Mouse (Mus musculus) hindbrain, embryonic 16.5 days (tissue): ENCODE measurements around the gene Grxcr1. TPM values are rescaled to one million over a fixed set of nuclear protein-coding genes. Genes with fewer than 3 reads are reported as not detected.

Experiments used
- ATAC-seq: fragments of 200-750 bp; cut with Nextera tagmentation; 2 replicates; pipeline ENCODE4 v1.8.0; 2017; ENCODE audit warnings: moderate TSS enrichment, moderate library complexity
- H3K27ac ChIP-seq: fragments of 300-500 bp; sonication (generic); 2 replicates; pipeline ENCODE4 v1.5.1; 2014; ENCODE audit warnings: low read depth, mild to moderate bottlenecking, control low read depth, low read length, moderate library complexity
- H3K27me3 ChIP-seq: fragments of 300-500 bp; sonication (generic); replicated peaks from 2 replicates; pipeline ENCODE4 v1.6.1; 2014; ENCODE audit warnings: low read length; ENCODE audit not compliant: control insufficient read depth, insufficient read depth
- H3K36me3 ChIP-seq: fragments of 300-500 bp; sonication (generic); 2 replicates; pipeline ENCODE4 v1.6.1; 2014; ENCODE audit warnings: mild to moderate bottlenecking, low read length, moderate library complexity, mixed read lengths; ENCODE audit not compliant: control insufficient read depth, insufficient read depth
- H3K4me1 ChIP-seq: fragments of 300-500 bp; sonication (generic); 2 replicates; pipeline ENCODE4 v1.6.1; 2014; ENCODE audit warnings: low read depth, low read length; ENCODE audit not compliant: control insufficient read depth, insufficient read depth
- H3K4me2 ChIP-seq: fragments of 300-500 bp; sonication (generic); 2 replicates; pipeline ENCODE4 v1.6.1; 2014; ENCODE audit warnings: mild to moderate bottlenecking, low read length, control low read depth, moderate library complexity
- H3K4me3 ChIP-seq: fragments of 300-500 bp; sonication (generic); 2 replicates; pipeline ENCODE4 v1.5.1; 2014; ENCODE audit warnings: mild to moderate bottlenecking, low read length, control low read depth, moderate library complexity
- H3K9ac ChIP-seq: fragments of 300-500 bp; sonication (generic); 2 replicates; pipeline ENCODE4 v1.6.1; 2014; ENCODE audit warnings: low read depth, mild to moderate bottlenecking, control low read depth, low read length, moderate library complexity
- H3K9me3 ChIP-seq: fragments of 300-500 bp; sonication (generic); 2 replicates; pipeline ENCODE4 v1.6.1; 2014; ENCODE audit warnings: mild to moderate bottlenecking, low read length, moderate library complexity; ENCODE audit not compliant: control insufficient read depth
- WGBS: fragments of 180-500 bp; shearing (Covaris S2); extraction: QIAGEN DNeasy Blood & Tissue Kit; methylation state at CpG from one replicate; pipeline ENCODE4 v1.1.7; 2014; 5-methylcytosine and 5-hydroxymethylcytosine counted together
- polyA plus RNA-seq: library from polyadenylated mRNA; unstranded; fragments of >200 nt; fragmentation: Nextera tagmentation; extraction: Ambion mirVana; gene quantifications from 2 replicates; pipeline ENCODE4 v1.2.1, GENCODE M21; 2015

Gene Grxcr1
- not detected in 2 replicates for polyA plus RNA-seq

GRCm38 (mm10) chr5:68031744-68032143 lies at the start of gene Grxcr1:
Gene Grxcr1 (plus strand): TSS chr5:68031835.
- H3K9me3 ChIP-seq, result no peaks in the 10 kb centered on the region
- no peak for ATAC-seq
- no peak within 1 kb of the TSS for H3K4me2 ChIP-seq
- no peaks in the 10 kb centered on the region for H3K27me3 ChIP-seq
- H3K9ac ChIP-seq, result no peak within 1 kb of the TSS
- H3K4me3 ChIP-seq, result no peak within 1 kb of the TSS
- 79% methylated on average over 6 of the region's 6 CpGs for WGBS
- H3K27ac ChIP-seq, result no peak within 1 kb of the TSS
- no peaks in the 10 kb centered on the region for H3K36me3 ChIP-seq
- no peaks in the 10 kb centered on the region for H3K4me1 ChIP-seq

DNA sequence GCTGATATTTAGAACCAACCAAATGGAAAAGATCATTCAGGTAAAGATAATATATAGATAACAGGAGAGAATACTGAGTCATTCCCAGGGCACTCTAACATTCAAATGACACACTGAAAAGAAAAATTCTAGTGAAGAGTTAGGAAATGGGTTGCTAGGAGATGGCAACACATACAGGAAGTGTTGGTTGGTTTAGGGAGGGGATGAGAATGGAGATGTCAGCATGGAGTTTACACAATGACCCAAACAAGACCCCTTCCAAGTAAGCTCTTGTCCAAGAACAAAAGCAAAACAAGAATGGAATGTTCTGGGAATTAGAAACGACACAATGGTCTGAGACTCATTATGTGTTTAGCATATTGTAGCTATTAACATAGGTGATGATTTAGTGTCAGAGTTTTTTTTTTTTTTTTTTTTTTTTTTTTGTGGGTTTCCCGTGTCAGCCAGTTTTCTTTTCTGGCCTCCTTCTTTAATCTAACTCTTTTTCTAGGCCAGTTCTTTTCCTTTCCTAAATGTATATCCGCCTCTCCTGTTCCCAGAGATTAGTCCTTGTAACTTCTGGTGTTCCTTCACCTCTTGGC lies 49.6 kb upstream of the Grxcr1 start:
- Histone ChIP-seq H3K9ac (no peak overlapping the region), H3K4me2 (no peak overlapping the region), H3K4me3 (no peak overlapping the region), H3K27ac (no peak overlapping the region), H3K36me3 (no peaks in the 10 kb centered on the region), H3K9me3 (no peaks in the 10 kb centered on the region), H3K27me3 (no peaks in the 10 kb centered on the region; the same call in 1 of the 2 replicates), H3K4me1 (no peaks in the 10 kb centered on the region)
- WGBS, result 34% methylated on average over 3 of the region's 3 CpGs
- no peak for ATAC-seq

DNA sequence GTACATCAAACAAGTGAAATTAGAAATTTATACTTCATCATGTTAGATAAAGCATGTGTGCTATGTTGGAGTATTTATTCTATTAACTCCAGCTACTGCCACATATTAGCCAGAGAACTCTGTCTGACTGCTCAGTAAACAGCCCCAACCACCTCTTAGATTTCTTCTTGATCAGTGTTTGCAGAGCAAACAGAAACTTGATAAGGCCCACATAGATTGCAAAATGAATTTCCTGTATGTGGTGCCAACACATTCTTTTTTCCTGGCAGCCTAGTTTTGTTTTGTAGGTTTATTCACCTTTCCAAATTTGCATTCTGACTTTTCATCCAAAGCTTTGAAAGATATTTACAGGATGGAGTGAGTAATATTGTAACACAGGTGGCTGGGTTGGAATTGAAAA lies 41.2 kb upstream of the Grxcr1 start:
- no peak overlapping the region for H3K27ac ChIP-seq
- H3K4me2 ChIP-seq, result no peak overlapping the region
- H3K4me1 ChIP-seq, result no peaks in the 10 kb centered on the region
- H3K27me3 ChIP-seq, result no peaks in the 10 kb centered on the region
- no peaks in the 10 kb centered on the region for H3K36me3 ChIP-seq
- no peak overlapping the region for H3K9ac ChIP-seq
- H3K4me3 ChIP-seq, result no peak overlapping the region
- H3K9me3 ChIP-seq, result no peaks in the 10 kb centered on the region
- ATAC-seq, result no peak

DNA sequence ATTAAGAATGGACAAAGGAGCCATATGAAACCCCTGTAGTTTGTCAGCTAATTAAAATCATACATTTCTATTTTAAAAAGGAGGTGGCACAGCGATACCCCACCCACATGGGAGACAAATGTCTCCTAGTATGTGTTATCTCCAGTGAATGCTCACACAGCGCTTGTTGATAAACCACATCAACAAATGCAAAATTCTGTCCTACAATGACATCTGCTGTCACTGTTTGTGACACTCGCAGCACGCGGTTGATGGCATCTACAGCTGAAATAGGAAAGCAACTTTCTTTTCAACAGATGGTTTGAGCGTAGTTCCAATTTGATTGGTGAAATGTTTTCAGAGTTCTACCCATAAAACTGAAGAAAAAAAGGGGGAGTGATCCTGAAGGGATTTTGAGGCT lies 29.0 kb upstream of the Grxcr1 start:
- Histone ChIP-seq H3K4me2 (no peak overlapping the region), H3K9ac (no peak overlapping the region), H3K9me3 (no peaks in the 10 kb centered on the region), H3K27me3 (no peaks in the 10 kb centered on the region), H3K27ac (no peak overlapping the region), H3K36me3 (no peaks in the 10 kb centered on the region), H3K4me3 (no peak overlapping the region), H3K4me1 (no peaks in the 10 kb centered on the region)
- ATAC-seq, result no peak
- 91% methylated on average over 6 of the region's 6 CpGs for WGBS

GRCm38 (mm10) chr5:68003904-68004303 lies 27.7 kb upstream of the Grxcr1 start:
- Histone ChIP-seq H3K4me2 (no peak overlapping the region), H3K27me3 (no peaks in the 10 kb centered on the region), H3K4me3 (no peak overlapping the region), H3K36me3 (no peaks in the 10 kb centered on the region), H3K4me1 (no peaks in the 10 kb centered on the region), H3K9ac (no peak overlapping the region), H3K9me3 (no peaks in the 10 kb centered on the region), H3K27ac (no peak overlapping the region)
- ATAC-seq, result no peak
- WGBS, result 5% methylated on average over 2 of the region's 2 CpGs

- Histone ChIP-seq H3K9ac (no peak overlapping the region), H3K36me3 (no peaks in the 10 kb centered on the region), H3K4me1 (no peaks in the 10 kb centered on the region), H3K4me2 (no peak overlapping the region), H3K27ac (no peak overlapping the region), H3K4me3 (no peak overlapping the region), H3K27me3 (no peaks in the 10 kb centered on the region), H3K9me3 (no peaks in the 10 kb centered on the region)
- no peak for ATAC-seq
- 74% methylated on average over 2 of the region's 2 CpGs for WGBS
Observed at GRCm38 (mm10) chr5:68004419-68004818, 27.2 kb upstream of the Grxcr1 start.

- Histone ChIP-seq H3K4me3 (no peak overlapping the region), H3K4me1 (no peaks in the 10 kb centered on the region), H3K9me3 (no peaks in the 10 kb centered on the region), H3K36me3 (no peaks in the 10 kb centered on the region), H3K4me2 (no peak overlapping the region), H3K9ac (no peak overlapping the region), H3K27ac (no peak overlapping the region), H3K27me3 (no peaks in the 10 kb centered on the region)
- no peak for ATAC-seq
- 82% methylated on average over 4 of the region's 4 CpGs for WGBS
Observed at GRCm38 (mm10) chr5:68007074-68007473, 24.6 kb upstream of the Grxcr1 start.

- WGBS, result 81% methylated on average over 3 of the region's 3 CpGs
- no peaks in the 10 kb centered on the region for H3K9me3 ChIP-seq
Observed at GRCm38 (mm10) chr5:68011569-68011968, 20.1 kb upstream of the Grxcr1 start.

GRCm38 (mm10) chr5:68012618-68013017 lies 19.0 kb upstream of the Grxcr1 start:
- WGBS, result 21% methylated on average over 4 of the region's 4 CpGs
- H3K9ac ChIP-seq, result no peak overlapping the region
- no peaks in the 10 kb centered on the region for H3K9me3 ChIP-seq
- no peak overlapping the region for H3K4me2 ChIP-seq
- H3K4me1 ChIP-seq, result no peaks in the 10 kb centered on the region
- no peak overlapping the region for H3K4me3 ChIP-seq
- no peaks in the 10 kb centered on the region for H3K27me3 ChIP-seq
- ATAC-seq, result no peak
- H3K36me3 ChIP-seq, result no peaks in the 10 kb centered on the region
- no peak overlapping the region for H3K27ac ChIP-seq

More at GRCm38 (mm10) chr5:68011569-68011968, 20.1 kb upstream of the Grxcr1 start:
- Histone ChIP-seq H3K9ac (no peak overlapping the region), H3K27me3 (no peaks in the 10 kb centered on the region), H3K4me2 (no peak overlapping the region), H3K4me1 (no peaks in the 10 kb centered on the region), H3K36me3 (no peaks in the 10 kb centered on the region), H3K4me3 (no peak overlapping the region), H3K27ac (no peak overlapping the region)
- no peak for ATAC-seq

DNA sequence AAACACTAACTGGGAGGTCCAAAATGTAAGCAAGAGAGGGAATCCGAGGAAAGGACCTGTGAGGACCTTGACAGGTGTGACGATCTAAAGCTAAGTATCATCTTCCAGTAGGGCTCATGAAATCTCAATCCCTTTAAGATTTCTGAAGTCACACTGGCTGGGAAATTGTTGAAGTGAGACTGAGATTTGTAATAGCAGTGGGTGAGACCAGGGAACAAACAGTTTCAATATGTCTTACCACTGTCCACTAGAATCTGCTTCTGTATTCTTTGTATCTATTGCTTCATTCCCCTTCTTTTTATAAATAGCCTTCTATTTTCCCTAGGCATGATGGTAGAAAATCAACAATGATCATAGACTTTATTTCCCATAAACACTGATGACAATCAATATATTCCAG lies 10.8 kb upstream of the Grxcr1 start:
- no peak overlapping the region for H3K4me2 ChIP-seq
- H3K4me1 ChIP-seq, result no peaks in the 10 kb centered on the region
- WGBS, result 73% methylated on average over 2 of the region's 2 CpGs
- no peak overlapping the region for H3K27ac ChIP-seq
- no peaks in the 10 kb centered on the region for H3K9me3 ChIP-seq
- no peak overlapping the region for H3K9ac ChIP-seq
- H3K27me3 ChIP-seq, result no peaks in the 10 kb centered on the region
- no peak overlapping the region for H3K4me3 ChIP-seq
- H3K36me3 ChIP-seq, result no peaks in the 10 kb centered on the region
- ATAC-seq, result no peak
